Mouse (Mus musculus): Measurements from ENCODE around the gene Vsig2. TPM values are rescaled to one million over a fixed set of nuclear protein-coding genes. Genes with fewer than 3 reads are reported as not detected.
A peak's percentile ranks its signal among the peaks of the same experiment; 100 is the strongest.

The Vsig2 gene
- polyA plus RNA-seq, 1 experiment from 2014 or later, result 18.8 TPM

DNA sequence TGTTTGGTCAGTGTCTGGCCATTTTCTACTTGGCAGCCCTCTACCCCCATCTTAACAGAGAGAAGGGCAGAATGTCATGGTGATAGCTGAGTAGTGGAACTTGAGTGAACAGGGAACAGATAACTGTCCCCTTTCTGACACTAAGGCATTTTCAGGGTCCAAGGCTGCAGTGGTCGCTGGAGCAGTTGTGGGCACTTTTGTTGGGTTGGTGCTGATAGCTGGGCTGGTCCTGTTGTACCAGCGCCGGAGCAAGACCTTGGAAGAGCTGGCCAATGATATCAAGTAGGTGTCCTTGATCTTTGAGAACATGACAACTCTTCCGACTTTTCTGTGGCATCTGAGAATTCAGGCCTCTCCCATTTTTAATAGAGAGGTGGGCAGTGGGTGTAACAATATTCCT, 2.2 kb upstream of the Vsig2 start:
- H3K27me3 ChIP-seq (ENCODE audit: insufficient read depth, low read length), result no peaks in the 10 kb centered on the region
- ATAC-seq (ENCODE audit: insufficient read depth) (no peak), DNase-seq (no peak)
- H3K4me1 ChIP-seq (ENCODE audit: insufficient read depth), result no peaks in the 10 kb centered on the region; the same call in 1 of the 2 replicates
- H3K4me3 ChIP-seq (ENCODE audit: low read depth, low read length), result no peak overlapping the region
- H3K36me3 ChIP-seq (ENCODE audit: insufficient read depth), result no peaks in the 10 kb centered on the region; the same call in 1 of the 2 replicates
- no peak overlapping the region for H3K4me2 ChIP-seq
- TF ChIP-seq CTCF (IDR thresholded peaks at IDR 0.05; ENCODE audit: low read depth), result no peak
- no peak overlapping the region for H3K27ac ChIP-seq (ENCODE audit: low read depth)
- 82% methylated on average over 4 of the region's 4 CpGs for WGBS
- H3K9ac ChIP-seq, result no peak overlapping the region
- no peaks in the 10 kb centered on the region for H3K9me3 ChIP-seq (ENCODE audit: low read depth, low read length)

DNA sequence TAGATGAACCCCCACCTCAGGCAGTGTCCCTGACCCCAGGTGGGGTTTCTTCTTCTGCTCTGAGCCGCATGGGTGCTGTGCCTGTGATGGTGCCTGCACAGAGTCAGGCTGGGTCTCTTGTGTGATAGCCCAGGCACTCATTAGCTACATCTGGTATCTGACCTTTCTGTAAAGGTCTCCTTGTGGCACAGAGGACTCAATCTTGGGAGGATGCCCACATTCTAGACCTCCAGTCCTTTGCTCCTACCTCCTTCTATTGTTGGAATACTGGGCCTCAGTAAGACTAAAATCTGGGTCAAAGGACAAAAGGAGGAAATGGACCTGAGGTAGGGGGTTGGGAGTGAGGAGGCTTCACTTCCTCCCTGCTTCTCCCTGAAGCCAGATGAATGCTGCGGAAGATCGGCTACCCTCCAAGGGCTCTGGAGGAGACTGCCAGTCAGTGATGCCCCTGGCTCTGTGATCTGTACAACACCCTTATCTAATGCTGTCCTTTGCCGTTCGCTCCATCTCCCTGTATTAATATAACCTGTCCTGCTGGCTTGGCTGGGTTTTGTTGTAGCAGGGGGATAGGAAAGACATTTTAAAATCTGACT, 1.3 kb upstream of the Vsig2 start:
- H3K27me3 ChIP-seq (ENCODE audit: insufficient read depth, low read length), result no peaks in the 10 kb centered on the region
- TF ChIP-seq CTCF (IDR thresholded peaks at IDR 0.05; ENCODE audit: low read depth), result no peak
- no peak overlapping the region for H3K9ac ChIP-seq
- H3K27ac ChIP-seq (ENCODE audit: low read depth), result peak overlapping the region; percentile 28; the same call in 1 of the 2 replicates
- DNase-seq (peak; percentile 54), ATAC-seq (ENCODE audit: insufficient read depth) (no peak)
- no peak overlapping the region for H3K4me2 ChIP-seq
- H3K36me3 ChIP-seq (ENCODE audit: insufficient read depth), result no peaks in the 10 kb centered on the region; the same call in 1 of the 2 replicates
- 73% methylated on average over 5 of the region's 5 CpGs for WGBS
- no peaks in the 10 kb centered on the region for H3K4me1 ChIP-seq (ENCODE audit: insufficient read depth)
- no peak overlapping the region for H3K4me3 ChIP-seq (ENCODE audit: low read depth, low read length)
- no peaks in the 10 kb centered on the region for H3K9me3 ChIP-seq (ENCODE audit: low read depth, low read length)

- H3K27ac ChIP-seq (ENCODE audit: low read depth), result peak overlapping the region; percentile 63; the same call in 1 of the 2 replicates
- ATAC-seq (ENCODE audit: insufficient read depth) (no peak), DNase-seq (no peak)
- H3K4me2 ChIP-seq, result no peak overlapping the region
- H3K27me3 ChIP-seq (ENCODE audit: insufficient read depth, low read length), result peaks cover 4% of the 10 kb centered on the region; the same call in 1 of the 2 replicates
- no peak overlapping the region for H3K9ac ChIP-seq
- H3K4me1 ChIP-seq (ENCODE audit: insufficient read depth), result 0 out of 2 replicates have a peak, but pooled peaks cover 5% of the 10 kb centered on the region
- no peak overlapping the region for H3K4me3 ChIP-seq (ENCODE audit: low read depth, low read length)
- no peak for TF ChIP-seq CTCF (IDR thresholded peaks at IDR 0.05; ENCODE audit: low read depth)
- H3K9me3 ChIP-seq (ENCODE audit: low read depth, low read length), result no peaks in the 10 kb centered on the region
- 89% methylated on average over 4 of the region's 4 CpGs for WGBS
- no peaks in the 10 kb centered on the region; the same call in 1 of the 2 replicates for H3K36me3 ChIP-seq (ENCODE audit: insufficient read depth)
These were observed 1.2 kb downstream of the Vsig2 start for GRCm38 (mm10) chr9:37540226-37540625.

DNA sequence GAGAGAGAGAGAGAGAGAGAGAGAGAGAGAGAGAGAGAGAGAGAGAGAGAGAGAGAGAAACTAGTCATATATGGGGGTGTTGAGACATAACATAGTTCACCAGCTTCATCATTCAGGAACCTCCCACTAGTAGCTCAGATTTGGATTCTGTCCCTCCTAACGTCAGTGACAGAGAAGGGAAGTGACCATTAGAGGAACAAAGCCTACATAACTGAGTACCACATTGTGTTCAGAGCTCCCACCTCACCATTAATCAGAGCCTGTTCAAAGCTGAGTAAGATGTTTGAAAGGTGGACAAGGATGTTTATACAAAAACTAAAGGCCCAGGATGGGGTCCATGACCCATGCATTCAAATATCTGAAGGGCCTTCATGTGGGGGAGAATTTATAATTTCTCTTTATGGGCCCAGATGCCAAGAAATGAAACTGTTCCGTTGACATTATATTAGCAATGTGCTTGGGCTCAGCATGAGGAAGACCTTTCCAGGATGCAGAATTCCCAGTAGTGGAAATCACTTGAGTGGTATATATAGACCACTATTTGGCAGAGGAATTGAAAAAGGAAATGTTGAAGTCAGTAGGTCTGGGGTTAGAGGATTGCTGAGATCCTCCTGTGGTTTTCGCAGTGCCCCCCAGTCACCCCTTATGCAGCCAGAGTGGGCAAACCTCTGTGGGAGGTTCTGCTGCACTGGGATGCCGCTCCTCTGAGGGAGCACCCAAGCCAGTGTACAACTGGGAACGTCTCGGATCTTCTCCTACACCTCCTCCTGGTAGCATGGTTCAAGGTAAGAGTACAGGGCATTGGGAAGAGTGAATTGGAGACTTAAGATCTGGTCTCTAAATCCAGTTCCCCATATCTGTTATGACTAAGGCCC, 1.9 kb downstream of the Vsig2 start:
- DNase-seq, result peak; percentile 45
- peaks cover 11% of the 10 kb centered on the region for H3K27me3 ChIP-seq (ENCODE audit: insufficient read depth, low read length)
- H3K4me2 ChIP-seq, result no peak overlapping the region
- 75% methylated on average over 6 of the region's 6 CpGs for WGBS
- ATAC-seq (ENCODE audit: insufficient read depth), result peak; percentile 9; the same call in 1 of the 2 replicates
- TF ChIP-seq CTCF (IDR thresholded peaks at IDR 0.05; ENCODE audit: low read depth), result no peak
- H3K4me1 ChIP-seq (ENCODE audit: insufficient read depth), result 0 out of 2 replicates have a peak, but pooled peaks cover 5% of the 10 kb centered on the region
- H3K9me3 ChIP-seq (ENCODE audit: low read depth, low read length), result no peaks in the 10 kb centered on the region
- peak overlapping the region; percentile 71 for H3K27ac ChIP-seq (ENCODE audit: low read depth)
- no peaks in the 10 kb centered on the region for H3K36me3 ChIP-seq (ENCODE audit: insufficient read depth)
- no peak overlapping the region for H3K4me3 ChIP-seq (ENCODE audit: low read depth, low read length)
- H3K9ac ChIP-seq, result no peak overlapping the region

DNA sequence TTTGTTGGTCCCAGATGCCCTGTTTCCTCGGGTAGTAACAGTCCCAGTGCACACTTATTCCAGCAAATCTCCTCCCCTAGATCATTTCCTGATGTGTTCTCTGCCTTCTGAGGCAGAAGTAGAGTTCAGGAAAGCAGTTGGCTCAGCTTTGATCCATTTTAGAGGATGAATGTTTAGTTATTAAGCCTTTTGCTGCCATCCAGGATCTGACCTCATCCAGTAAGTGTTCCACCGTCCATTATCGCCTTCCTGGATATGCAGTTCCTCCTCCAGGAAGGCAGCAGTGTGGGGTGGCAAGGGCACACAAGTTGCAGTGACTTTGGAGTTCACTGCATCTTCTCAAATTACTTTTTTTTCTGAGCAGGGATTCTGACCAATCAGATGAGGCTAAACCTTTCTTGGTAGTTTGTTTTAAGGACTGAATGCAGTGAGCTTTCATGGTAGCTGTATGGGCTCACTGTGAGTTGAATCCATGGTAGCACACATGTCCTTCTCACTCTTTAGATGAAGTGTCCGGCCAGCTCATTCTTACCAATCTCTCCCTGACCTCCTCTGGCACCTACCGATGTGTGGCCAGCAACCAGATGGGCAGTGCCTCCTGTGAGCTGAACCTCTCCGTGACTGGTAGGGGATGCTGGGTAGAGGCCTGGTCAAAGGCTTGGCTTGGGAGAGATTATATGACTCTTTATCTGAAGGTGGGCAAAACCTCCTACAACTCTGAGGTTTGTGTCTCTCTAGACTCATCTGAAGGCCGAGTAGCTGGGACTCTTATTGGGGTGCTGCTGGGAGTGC, 3.0 kb downstream of the Vsig2 start:
- H3K4me1 ChIP-seq (ENCODE audit: insufficient read depth), result 0 out of 2 replicates have a peak, but pooled peaks cover 5% of the 10 kb centered on the region
- H3K4me2 ChIP-seq, result peak overlapping the region; percentile 4; the same call in 1 of the 2 replicates
- peak overlapping the region; percentile 71; the same call in 1 of the 2 replicates for H3K27ac ChIP-seq (ENCODE audit: low read depth)
- H3K4me3 ChIP-seq (ENCODE audit: low read depth, low read length), result no peak overlapping the region
- H3K9ac ChIP-seq, result no peak overlapping the region
- no peak for TF ChIP-seq CTCF (IDR thresholded peaks at IDR 0.05; ENCODE audit: low read depth)
- H3K9me3 ChIP-seq (ENCODE audit: low read depth, low read length), result no peaks in the 10 kb centered on the region
- WGBS, result 60% methylated on average over 7 of the region's 7 CpGs
- H3K27me3 ChIP-seq (ENCODE audit: insufficient read depth, low read length), result peaks cover 17% of the 10 kb centered on the region
- ATAC-seq (ENCODE audit: insufficient read depth) (no peak), DNase-seq (peak; percentile 29)
- H3K36me3 ChIP-seq (ENCODE audit: insufficient read depth), result no peaks in the 10 kb centered on the region

DNA sequence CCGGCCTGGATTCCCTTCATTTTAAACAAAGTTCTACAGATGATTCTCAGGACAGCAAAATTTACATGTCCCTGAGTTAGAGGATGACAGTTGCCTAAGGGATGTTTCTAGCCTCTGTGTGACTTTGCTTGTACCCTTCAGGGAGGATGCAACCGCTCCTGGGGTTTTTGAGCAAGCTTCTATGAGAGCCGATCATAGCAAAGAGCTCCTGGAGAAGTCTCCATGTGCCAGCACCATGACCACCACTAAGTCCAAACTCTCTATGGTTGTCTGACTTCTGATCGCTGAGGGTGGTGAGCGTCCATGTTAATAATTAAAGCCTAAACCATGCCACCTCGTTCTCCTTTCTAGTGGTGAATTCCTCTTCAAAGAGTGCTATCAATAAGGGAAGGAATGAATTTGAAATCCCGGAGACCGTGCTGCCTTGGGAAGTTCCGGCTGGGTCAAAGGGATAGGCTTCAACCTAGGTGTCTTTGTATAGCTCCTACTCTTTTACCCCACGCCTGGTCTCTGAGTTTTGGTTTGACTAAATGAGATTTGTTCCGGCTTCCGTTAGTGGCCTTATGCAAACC, 4.9 kb downstream of the Vsig2 start:
- Histone ChIP-seq H3K9me3 (ENCODE audit: low read depth, low read length) (no peaks in the 10 kb centered on the region), H3K9ac (no peak overlapping the region), H3K4me3 (ENCODE audit: low read depth, low read length) (peak overlapping the region; percentile 32), H3K4me2 (peak overlapping the region; percentile 66), H3K36me3 (ENCODE audit: insufficient read depth) (no peaks in the 10 kb centered on the region), H3K27ac (ENCODE audit: low read depth) (peak overlapping the region; percentile 42; the same call in 1 of the 2 replicates), H3K4me1 (ENCODE audit: insufficient read depth) (0 out of 2 replicates have a peak, but pooled peaks cover 5% of the 10 kb centered on the region), H3K27me3 (ENCODE audit: insufficient read depth, low read length) (peaks cover 17% of the 10 kb centered on the region)
- TF ChIP-seq CTCF (IDR thresholded peaks at IDR 0.05; ENCODE audit: low read depth), result no peak
- ATAC-seq (ENCODE audit: insufficient read depth) (no peak), DNase-seq (no peak)
- WGBS, result 29% methylated on average over 12 of the region's 12 CpGs

Measured in lung, embryonic 14.5 days (tissue).